22 mouse cellular contexts compared by ENCODE assay signal in the genomic region with DNA sequence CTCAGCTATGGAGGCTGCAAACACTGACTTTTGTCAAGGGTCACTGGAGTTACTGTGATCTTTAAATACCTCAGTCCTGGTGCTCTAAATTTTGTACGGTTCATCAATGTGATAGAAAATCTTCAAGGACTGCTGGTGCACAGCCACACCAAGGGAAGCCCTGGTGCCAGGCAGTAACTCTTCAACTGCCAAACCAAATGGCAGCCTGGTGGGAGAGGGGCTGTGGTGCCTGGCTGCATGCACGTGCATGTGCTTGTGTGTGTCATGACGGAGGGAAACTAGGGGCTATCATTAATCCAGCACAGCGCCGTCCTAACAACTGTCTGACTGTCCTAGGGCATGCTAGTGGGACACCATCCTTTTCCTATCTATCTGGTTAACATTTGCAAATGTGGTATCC. TPM values are rescaled to one million over a fixed set of nuclear protein-coding genes. Genes with fewer than 3 reads are reported as not detected.
"Had no signal": no experiment of that assay in that cellular context is flagged by ENCODE, and none has a peak within 500 bp of the region (broad histone marks: within the 10 kb centered on the region; RNA-seq: fewer than 3 reads in every experiment).

No protein-coding gene starts in this region.

- H3K27ac ChIP-seq: liver, embryonic 13.5 days; neural tube, embryonic 13.5 days; stomach, embryonic 15.5 days had no signal

- H3K9me3 ChIP-seq: liver, embryonic 13.5 days; neural tube, embryonic 13.5 days; stomach, embryonic 15.5 days had no signal

- H3K36me3 ChIP-seq: liver, embryonic 13.5 days; neural tube, embryonic 13.5 days; stomach, embryonic 15.5 days had no signal

- H3K4me2 ChIP-seq: liver, embryonic 13.5 days; midbrain, embryonic 11.5 days; neural tube, embryonic 13.5 days; stomach, embryonic 15.5 days had no signal

- DNase-seq: liver, embryonic 13.5 days; lung, adult 2 months; lung, postnatal 14 days; lung, postnatal 4 days; midbrain, embryonic 14.5 days; retina, postnatal 1 day; right cerebral cortex, postnatal 25 days; spleen, adult 18-20 months had no signal

- ATAC-seq: intestine, embryonic 16.5 days had no signal

- H3K4me1 ChIP-seq: liver, embryonic 13.5 days; neural tube, embryonic 13.5 days; stomach, embryonic 15.5 days had no signal

- H3K4me3 ChIP-seq: liver, embryonic 13.5 days; neural tube, embryonic 13.5 days; stomach, embryonic 15.5 days had no signal

- H3K27me3 ChIP-seq: neural tube, embryonic 13.5 days; stomach, embryonic 15.5 days had no signal

- H3K9ac ChIP-seq: liver, embryonic 13.5 days; neural tube, embryonic 13.5 days; stomach, embryonic 15.5 days had no signal

RNA-seq across cellular contexts. Expression of a gene that starts 9.7 kb away (rescaled TPM):
- total RNA-seq: layer of hippocampus, adult 18-20 months; layer of hippocampus, postnatal 14 days; left cerebral cortex, adult 18-20 months; left cerebral cortex, postnatal 25 days; megakaryocyte progenitor cell, adult 5-6 weeks; midbrain, postnatal 0 days had no signal
- polyA plus RNA-seq: kidney, embryonic 16.5 days; limb, embryonic 11.5 days; liver, embryonic 13.5 days; liver, embryonic 16.5 days; midbrain, embryonic 11.5 days; midbrain, embryonic 14.5 days had no signal

RNA-seq across cellular contexts. Expression of a gene that starts 18.2 kb away (rescaled TPM):
- total RNA-seq: layer of hippocampus, adult 18-20 months; layer of hippocampus, postnatal 14 days; left cerebral cortex, adult 18-20 months; left cerebral cortex, postnatal 25 days; midbrain, postnatal 0 days had no signal
- polyA plus RNA-seq: intestine, embryonic 16.5 days; kidney, embryonic 16.5 days; limb, embryonic 11.5 days; liver, embryonic 13.5 days; midbrain, embryonic 11.5 days; midbrain, embryonic 14.5 days; midbrain, postnatal 0 days; neural tube, embryonic 13.5 days had no signal

RNA-seq across cellular contexts. Expression of a gene that starts 19.5 kb away (rescaled TPM):
- total RNA-seq: layer of hippocampus, adult 18-20 months; layer of hippocampus, postnatal 14 days; left cerebral cortex, adult 18-20 months; left cerebral cortex, postnatal 25 days; midbrain, postnatal 0 days had no signal
- polyA plus RNA-seq: kidney, embryonic 16.5 days; midbrain, embryonic 11.5 days; midbrain, embryonic 14.5 days; midbrain, postnatal 0 days; neural tube, embryonic 13.5 days had no signal

RNA-seq across cellular contexts. Expression of a gene that starts 39.8 kb away (rescaled TPM):
- total RNA-seq: megakaryocyte progenitor cell, adult 5-6 weeks; megakaryocyte-erythroid progenitor cell, adult 5-6 weeks had no signal
